Mouse (Mus musculus) gastrocnemius, postnatal 4 days (tissue): Measurements from ENCODE around the gene Gnat2. TPM values are rescaled to one million over a fixed set of nuclear protein-coding genes. Genes with fewer than 3 reads are reported as not detected.
A peak's percentile ranks its signal among the peaks of the same experiment; 100 is the strongest.

ENCODE experiments used
- DNase-seq, 2 experiments: peaks; one replicate each; pipeline ENCODE4 v3.0.0; 2021 to 2022; ENCODE audit warnings: low spot score in 2 of 2, mixed read lengths in 2 of 2
- total RNA-seq, 2 experiments: library from RNA; stranded (reverse); gene quantifications; 2 replicates each; pipeline ENCODE4 v1.2.3; 2021

The Gnat2 gene
- total RNA-seq, 2 experiments from 2014 or later, result 0.31 to 0.49 TPM

DNA sequence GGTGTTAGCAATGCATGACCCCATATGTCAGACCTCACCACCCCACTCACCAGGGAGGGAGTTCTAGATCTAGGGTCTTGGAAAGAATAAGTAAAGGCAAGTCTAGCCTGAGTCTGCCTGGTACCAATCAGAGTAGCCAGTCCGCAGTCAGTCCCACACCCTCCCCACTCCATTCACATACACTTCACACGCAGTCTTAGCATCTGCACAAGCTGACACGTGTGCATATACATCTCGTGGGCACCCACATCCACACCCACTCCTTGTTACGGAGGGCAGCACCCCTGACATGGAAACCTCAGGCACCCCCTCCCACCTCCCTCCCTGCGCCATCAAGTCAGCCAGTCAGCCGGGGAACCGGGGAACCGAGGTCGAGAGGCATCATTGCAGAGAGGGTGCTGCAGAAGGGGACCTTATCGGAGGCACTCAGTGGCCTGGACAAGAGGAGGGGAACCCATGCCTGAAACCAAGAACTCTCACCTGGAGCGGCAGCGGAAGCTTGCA is 7.8 kb upstream of the Gnat2 start:
- DNase-seq, result no peak

DNA sequence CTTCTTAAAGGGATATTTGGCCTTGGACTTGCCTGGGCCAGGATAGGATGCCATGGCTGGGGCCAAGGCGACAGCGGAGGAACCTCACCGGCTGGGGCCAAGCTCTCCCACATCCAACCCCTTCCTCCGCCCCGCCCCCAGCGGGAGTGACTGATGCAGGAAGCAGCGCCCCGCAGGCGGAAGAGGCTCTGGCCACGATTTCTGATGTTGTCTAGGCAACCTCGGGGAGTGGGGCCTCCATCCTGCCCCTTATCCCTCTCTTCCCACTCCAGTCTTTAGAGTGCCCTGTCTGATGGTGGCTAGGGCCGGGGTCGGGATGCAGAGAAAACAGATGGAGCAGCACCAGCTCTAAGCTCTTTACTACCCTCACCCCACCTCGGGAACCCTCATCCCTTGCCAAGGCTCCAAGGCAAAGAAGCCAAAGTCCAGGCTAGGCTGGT is 7.3 kb upstream of the Gnat2 start:
- DNase-seq, result peak; percentile 88 to 97

DNA sequence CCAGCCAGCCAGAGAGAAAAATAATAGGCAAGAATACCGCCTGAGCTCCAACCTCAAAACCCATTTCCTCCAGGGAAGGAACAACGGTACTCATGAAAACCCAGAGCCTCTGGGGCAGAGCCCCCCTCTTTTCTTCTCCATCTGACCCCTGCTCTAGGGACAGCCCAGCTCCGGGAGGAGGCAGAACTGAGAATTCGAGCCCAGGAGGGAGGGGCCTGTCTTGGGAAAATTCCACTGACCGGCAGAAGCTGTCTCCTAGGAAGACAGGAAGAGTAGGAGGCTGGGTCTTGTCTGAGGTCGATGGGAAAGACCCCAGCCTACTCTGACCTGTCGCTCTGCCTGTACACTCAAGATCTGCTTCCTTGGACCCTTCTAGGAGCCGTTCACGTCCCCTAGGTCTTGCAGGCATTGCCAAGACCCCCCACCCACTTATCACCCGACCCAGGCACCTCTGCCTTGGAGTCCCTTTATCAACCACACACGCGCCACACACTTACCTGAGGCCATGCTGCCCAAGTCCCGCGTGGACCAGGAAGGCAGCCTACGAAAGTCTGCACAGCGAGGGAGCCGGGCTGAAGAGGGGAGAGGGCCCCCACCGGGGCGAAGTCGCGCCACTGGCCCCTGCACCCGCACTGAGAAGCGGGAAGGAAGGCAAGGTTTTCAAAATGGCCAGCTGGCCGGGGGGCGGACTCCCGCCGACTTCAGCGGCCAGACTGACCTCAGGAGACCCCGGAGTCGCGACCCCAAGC is 6.7 kb upstream of the Gnat2 start:
- DNase-seq, result peak; percentile 60 to 83

DNA sequence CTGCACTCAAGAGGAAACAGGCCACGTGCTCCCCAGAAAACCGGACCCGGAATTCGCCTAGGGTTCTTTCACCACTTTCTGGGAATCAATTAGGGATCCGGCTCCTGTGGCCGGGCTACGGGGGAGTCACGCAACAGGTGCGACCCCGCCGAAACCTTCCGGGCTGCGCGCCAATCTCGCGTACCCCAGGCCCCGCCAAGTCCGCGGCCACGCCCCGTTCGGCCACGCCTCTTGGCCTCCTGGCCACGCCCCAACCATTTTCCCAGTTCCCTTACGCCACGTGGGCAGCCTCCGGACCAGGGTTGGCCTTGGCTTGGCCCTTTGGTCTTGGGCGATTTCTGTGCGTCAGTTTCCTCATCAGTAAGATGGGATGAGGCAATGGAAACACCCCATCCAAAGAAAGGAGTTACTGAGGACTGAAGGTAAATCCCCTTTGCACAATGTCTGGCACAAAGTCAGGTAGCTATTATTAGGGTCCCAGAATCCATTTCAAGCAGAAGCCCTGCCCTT is 6.1 kb upstream of the Gnat2 start, which contains the start of gene Ampd2:
Gene Ampd2 (minus strand): TSS at position 182 of the 510 bp plus-strand sequence.
- DNase-seq, result peak; percentile 75 to 81

DNA sequence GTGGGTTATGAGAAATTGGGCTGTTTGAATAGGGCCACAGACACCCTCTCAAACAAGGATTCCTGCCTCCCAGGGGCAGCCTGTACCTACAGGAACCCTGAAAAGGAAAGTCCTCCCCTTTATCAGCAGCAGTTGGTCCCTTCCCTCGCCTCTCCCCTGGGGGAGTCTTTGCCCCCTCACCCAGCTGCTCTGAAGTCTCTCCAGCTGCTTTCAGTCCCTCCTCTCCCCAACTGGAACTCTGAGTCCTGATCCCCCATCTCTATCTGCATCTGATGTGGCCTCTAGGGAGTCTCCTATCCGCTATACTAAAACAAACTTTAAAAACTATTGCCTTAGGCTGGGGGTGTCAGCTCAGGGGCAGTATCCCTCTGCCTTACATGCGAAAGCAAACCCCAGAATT is 5.3 kb upstream of the Gnat2 start:
- no peak for DNase-seq

DNA sequence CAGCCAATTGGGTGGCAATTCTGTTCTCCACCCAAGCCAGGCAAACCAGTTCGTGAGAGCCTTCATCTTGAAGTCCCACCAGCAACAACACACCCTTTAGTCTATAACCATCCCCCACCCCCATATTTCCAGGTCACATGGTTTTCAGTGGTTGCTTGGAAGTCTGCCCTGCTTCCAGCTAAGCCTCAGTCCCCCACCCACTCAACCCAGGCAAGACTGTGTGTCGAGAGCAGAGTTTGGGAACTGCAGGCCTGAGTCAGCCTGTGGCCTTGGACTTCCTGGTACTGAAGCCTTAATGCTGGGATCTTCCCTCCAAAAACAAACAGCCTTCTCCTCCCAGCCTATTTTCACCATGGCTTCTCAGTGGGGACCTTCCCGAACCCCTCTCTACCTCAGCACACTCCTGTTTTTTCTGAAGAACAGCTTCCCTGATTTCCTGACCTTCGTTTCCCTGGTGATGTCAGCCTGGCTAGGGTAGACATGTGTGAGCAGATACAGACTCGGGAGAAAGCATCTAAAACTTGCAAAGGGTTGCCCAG is 3.7 kb upstream of the Gnat2 start:
- no peak for DNase-seq

DNA sequence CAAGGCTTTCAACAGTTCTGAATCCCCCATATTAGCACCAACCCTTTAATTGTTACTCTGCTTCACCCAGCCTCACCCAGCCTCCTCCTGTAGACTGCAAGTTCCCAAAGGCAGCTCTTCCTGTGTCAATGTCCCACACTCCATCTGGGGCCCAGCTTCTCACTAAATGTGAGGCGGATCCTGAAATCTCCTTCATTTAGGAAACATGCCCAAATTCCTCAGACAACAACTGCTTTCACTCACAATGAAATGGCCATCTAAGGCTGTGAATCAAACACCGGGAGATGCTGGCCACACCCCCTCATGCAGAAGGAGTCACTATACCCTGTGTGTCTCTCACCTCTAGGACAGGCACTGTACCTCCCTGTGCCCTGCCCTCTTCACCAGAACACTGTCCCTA is 2.7 kb upstream of the Gnat2 start:
- DNase-seq, result no peak

DNA sequence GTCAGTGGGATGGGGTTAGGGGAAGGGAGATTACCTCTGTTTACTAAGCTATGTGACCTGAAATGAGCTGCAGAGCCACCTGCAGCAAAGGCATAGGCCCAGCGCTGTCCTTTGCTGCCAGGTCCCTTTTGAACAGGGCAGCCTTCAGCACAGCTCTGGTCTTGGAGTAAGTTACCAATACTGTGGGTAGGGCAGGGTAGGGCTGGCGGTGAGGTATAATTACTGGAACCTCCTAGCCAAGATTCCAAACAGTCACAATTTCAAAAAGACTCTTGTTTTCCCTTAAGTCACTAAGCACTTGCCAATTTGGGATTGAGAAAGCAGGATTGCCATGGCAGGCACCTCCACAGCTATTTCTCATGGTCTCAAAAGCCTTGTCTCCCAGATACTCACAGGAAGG is 2.0 kb upstream of the Gnat2 start:
- DNase-seq, result no peak

DNA sequence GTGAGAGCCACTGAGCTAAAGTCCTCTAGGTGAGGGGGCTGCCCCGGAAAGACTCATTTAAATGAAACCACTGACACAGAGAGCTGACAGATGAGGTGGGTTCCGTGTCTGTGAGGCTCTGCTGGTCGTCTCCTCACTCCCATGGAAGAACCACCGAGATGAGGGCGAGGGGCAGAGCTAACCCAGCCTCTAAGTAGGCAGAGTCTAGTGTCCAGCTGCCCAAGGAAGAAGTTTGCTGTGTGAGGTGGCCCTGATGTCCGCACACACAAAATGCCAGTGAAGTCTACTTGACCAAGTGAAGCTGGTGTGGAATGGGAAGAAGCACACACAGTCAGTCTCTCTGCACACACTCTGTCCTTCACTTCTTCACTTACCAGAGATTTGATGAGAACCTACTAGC is 559 bp upstream of the Gnat2 start:
- no peak for DNase-seq

DNA sequence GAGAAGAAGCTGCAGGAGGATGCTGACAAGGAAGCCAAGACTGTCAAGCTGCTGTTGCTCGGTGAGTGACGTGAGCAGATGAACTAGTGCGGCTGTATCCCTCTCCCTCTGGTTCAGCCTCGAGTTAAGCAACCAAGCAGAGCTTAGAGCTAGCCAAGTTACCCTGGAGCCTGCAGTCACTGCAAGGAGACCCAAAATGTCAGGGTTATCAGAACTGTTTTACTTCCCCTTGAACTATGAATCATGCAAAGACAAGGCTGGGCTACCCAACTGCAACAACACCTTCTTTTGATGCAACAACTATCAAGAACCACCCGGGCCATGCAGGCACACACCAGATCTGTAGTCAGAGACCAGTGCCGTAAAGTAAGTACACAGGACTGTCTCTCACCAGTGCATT is 717 bp downstream of the Gnat2 start:
- no peak for DNase-seq

DNA sequence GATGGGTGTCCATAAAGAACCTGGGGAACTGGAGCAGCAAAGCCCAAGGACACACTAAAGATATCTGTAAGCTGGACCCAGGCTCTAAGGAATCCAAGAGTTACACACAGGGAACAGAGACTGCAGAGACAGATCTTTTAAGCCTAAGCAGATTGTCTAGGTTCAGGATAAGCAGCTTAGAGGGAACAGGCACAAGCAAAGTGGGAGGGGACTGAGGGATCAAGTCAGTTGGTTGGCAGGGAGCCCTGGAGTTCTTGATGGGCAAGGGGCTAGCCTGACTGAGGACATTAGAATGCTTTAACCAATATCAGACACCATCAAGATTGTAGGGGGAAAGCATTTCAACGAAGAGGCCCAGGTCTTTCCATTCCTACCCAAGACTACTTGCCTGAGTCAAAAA is 1.6 kb downstream of the Gnat2 start:
- DNase-seq, result no peak

DNA sequence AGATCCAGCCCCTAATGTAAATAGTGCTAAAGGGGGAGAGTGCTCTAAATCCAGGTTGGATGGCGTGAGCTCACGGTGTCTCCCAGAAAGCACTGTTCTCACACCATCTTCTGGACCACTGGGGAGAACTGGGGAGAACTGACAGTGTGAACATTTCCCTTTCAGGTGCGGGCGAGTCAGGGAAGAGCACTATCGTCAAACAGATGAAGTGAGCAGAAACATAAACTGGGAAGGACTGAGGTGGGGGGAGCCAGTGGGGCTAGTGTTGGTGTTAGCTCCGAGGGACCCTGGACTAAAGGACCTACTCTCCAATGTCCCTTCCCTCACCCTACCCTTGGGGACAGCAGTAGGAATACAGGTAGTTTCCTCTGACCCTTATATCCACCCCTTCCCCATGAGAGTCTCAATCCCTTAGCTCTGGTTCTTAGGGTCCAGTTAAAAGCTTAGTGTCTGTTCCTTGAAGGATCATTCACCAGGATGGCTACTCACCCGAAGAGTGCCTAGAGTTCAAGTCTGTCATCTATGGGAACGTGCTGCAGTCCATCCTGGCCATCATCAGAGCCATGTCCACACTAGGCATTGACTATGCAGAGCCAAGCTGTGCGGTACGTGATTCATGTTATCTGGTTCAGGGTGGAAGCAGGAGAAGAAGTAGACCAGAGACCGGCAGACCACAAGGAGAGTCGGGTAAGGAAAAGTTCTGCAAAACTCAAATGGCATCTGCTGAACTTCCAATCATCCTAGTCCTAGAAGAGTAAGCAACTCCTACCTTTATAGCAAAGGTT is 2.6 kb downstream of the Gnat2 start:
- DNase-seq, result no peak

DNA sequence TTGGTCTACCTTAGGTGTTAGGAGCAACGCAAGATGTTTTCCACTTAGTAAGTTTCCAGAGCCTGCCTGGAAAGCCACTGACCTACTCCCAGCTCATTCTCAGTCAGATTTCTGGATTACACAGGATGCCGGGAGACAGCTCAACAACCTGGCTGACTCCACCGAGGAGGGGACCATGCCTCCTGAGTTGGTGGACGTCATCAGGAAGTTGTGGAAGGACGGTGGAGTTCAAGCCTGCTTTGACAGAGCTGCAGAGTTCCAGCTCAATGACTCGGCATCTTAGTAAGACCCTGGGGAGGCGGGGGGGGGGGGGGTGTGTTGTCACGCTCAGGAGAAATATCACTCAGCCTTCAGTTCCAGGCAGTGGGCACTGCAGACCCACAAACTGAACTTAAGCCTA is 3.6 kb downstream of the Gnat2 start:
- no peak for DNase-seq

DNA sequence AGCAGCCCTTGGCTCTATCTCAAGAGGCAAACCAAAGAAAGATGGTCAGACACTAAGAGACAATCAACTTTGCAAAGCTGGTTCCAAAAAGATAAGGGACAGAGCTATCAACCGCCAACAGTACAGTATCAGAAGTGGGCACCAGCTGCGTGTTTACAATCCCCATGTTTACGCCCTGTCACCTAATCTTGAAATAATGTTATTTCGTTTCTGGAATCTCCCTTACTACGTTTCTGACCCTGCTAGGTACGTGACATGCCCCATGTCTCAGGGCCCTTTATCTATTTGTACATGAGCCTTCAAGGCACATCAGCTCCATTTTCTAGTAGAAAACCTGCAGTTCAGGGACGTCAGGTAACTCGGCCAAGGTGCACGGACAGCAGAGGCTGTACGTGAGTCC is 4.1 kb downstream of the Gnat2 start:
- no peak for DNase-seq

DNA sequence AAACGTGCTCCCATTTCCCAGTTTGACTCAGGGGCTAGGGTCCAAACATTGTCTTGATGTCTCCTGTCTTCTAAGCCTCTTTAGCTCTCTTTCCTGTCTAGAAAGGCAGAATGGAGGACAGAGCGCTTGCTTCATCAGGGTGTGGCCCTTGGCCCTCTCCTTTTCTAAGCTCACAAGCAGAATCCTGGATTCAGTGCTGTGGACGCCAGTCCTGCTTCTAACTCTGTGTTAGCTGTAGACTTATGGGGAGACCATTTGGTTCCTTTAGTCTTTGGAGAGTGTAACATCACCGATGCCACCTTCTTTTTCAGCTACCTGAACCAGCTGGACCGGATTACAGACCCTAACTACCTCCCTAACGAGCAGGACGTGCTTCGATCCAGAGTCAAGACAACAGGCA is 5.1 kb downstream of the Gnat2 start:
- no peak for DNase-seq

DNA sequence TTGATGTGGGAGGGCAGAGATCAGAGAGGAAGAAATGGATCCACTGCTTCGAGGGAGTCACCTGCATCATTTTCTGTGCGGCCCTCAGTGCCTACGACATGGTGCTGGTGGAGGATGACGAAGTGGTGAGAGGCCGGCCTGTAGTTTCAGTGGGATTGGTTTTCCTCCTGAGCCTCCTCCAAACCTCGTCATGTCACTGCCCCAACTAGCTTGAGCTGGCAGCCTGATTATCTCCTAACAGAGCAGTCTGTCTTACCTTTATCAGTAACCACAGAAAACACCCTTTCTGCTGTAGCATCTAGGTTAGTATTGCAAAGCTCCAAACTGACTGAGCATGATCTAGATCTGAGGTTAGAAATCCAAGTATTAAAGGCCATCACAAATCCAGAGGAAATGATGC is 5.7 kb downstream of the Gnat2 start:
- DNase-seq, result no peak

DNA sequence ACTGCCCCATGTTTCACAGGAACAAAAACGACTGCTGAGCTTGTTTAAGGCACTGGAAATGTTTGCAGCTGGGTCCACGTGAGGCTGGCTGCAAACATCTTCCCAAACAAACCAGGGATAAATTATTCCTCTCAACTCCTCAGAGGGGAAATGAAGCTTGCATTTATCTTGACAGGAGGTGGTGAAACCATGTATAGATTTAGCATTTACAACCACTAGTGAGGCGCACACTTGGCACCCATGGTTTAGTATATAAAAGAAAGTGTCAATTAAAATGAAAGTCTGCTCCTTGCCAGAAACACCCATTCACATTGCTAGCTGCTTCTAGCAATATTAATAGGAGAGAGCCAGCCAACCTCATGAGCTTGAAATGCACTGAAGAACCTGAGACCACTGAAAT is 9.0 kb downstream of the Gnat2 start:
- no peak for DNase-seq

DNA sequence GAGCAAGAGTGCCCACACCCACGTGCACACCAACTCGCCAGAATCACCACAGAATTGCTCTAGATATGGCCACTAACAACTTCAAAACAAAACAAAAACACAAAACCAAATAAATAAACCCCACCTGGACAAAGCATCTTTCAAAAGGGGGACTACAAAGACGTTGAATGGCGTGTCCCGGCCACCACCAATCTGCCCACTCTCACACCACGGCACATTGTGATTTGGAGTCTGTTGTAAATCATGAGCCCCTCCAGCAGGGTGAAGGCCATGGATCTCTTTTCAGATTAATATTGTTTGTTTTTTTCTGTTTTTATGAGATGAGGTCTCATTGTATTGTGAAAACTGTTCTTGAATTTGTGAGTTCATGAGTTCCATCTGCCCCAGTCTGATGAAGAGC is 9.5 kb downstream of the Gnat2 start:
- no peak for DNase-seq

DNA sequence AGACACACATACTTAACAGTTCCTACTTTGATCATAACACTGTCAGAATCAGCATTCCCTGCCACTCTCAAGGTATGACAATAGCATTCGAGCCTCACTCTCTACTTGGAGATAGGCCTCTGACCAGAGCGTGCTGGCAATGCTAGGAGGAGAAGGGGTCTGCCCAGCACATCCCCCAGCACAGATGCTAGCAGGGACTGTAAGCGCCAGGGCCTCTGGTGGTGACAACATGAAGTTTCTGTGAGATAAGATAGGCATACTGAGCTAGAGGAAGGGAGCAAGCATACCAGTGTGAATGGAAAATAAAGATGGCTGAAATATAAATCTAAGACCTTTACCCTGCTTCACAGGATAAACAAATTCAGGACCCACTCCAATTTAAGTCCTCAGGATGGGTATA is 12.7 kb downstream of the Gnat2 start:
- no peak for DNase-seq

DNA sequence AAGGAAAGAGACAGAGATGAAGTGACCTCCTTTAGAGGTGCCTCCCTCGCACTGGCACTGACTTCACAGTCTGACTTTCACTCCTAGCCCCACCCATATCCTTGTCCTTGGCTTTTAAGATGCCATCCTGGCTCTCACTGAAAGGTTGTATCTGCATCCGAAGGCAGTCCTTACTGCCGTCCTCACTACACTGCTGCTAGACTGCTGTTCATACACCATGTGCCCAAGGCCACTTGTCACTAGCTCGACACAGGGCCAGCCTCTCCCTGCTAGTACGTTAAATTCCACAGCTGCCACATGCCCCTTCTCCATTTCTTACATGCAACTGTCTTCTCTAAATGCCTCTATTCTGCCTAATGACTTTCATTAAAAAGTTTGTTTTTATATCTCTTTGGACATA is 18.7 kb downstream of the Gnat2 start:
- no peak for DNase-seq

DNA sequence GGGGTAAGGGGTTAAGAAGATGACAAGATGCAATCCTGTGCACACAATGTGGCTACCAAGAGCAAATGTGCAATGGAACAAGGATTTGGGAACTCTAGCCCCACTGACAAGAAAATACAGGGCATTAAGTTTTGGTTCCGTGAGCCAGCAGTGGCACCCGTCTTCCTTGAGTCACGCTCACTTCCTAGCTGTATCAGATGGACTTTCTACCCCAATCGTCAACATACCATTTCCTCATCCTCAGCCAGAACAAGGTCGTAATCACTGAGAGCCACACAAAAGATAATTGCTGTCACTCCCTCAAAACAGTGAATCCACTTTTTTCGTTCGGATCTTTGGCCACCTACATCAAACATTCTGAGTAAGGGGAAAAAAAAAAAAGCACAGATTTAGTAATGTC is 19.7 kb downstream of the Gnat2 start:
- no peak for DNase-seq

DNA sequence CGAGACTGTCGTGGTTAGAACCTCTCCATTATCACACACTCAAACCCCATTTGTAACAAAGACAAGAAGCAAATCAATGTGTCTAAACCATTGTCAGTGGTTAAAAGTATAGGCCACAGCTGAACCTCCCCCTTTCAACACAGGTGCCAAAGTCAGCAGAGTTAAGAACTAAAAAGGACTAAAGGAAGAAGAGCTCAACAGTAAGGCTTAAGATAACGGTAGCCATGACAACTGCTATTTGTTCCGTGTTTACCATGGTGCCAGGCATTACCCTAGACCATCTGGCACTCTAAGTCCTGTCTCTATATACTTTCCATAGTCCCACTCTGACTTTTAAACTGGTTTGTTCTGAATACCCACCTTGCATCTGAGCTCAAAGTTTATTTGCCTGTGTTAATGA is 20.1 kb downstream of the Gnat2 start:
- DNase-seq, result no peak
